8 mouse cellular contexts compared by ENCODE assay signal in genomic region chr8:116832181-116832580, GRCm38 (mm10).
DNase-seq lines count a peak whose midpoint lies in the region; ATAC-seq and TF ChIP-seq lines count a peak whose summit lies in the region.

No protein-coding gene starts in this region.

- 62% methylated on average over 2 of the region's 2 CpGs for WGBS in stomach, embryonic 14.5 days
- 45% methylated on average over 2 of the region's 2 CpGs for WGBS in stomach, postnatal 0 days

- H3K4me1 ChIP-seq in stomach, embryonic 14.5 days (ENCODE audit: control insufficient read depth, insufficient read depth, low read length) = no peaks in the 10 kb centered on the region
- H3K4me1 ChIP-seq in stomach, postnatal 0 days (replicated peaks; ENCODE audit: control insufficient read depth, insufficient read depth) = no peaks in the 10 kb centered on the region

- H3K36me3 ChIP-seq in stomach, embryonic 14.5 days (ENCODE audit: control insufficient read depth, insufficient read depth, low read length) = no peaks in the 10 kb centered on the region
- H3K36me3 ChIP-seq in stomach, postnatal 0 days (ENCODE audit: control insufficient read depth, insufficient read depth, low read length) = no peaks in the 10 kb centered on the region

- intact Hi-C loops in gastrocnemius, postnatal 36 days (cut with DNase I) = no loop called here
- intact Hi-C loops in left cerebral cortex, postnatal 25 days (cut with DNase I) = no loop called here

- H3K9ac ChIP-seq in stomach, embryonic 14.5 days (replicated peaks; ENCODE audit: low read depth, low read length) = no peak overlapping the region
- H3K9ac ChIP-seq in stomach, postnatal 0 days (ENCODE audit: low read length) = no peak overlapping the region

- TF ChIP-seq EP300 in stomach, postnatal 0 days (optimal IDR thresholded peaks at IDR 0.05) = no peak

- no peaks in the 10 kb centered on the region for H3K9me3 ChIP-seq in stomach, embryonic 14.5 days (ENCODE audit: control insufficient read depth, low read depth, low read length)
- no peaks in the 10 kb centered on the region for H3K9me3 ChIP-seq in stomach, postnatal 0 days (ENCODE audit: control insufficient read depth, low read length)

- no peak overlapping the region for H3K4me3 ChIP-seq in stomach, embryonic 14.5 days (ENCODE audit: low read depth, low read length)
- H3K4me3 ChIP-seq in stomach, postnatal 0 days (ENCODE audit: low read depth, low read length) = no peak overlapping the region

- H3K27ac ChIP-seq in stomach, embryonic 14.5 days (ENCODE audit: low read length) = no peak overlapping the region
- H3K27ac ChIP-seq in stomach, postnatal 0 days (replicated peaks) = no peak overlapping the region

- H3K4me2 ChIP-seq in stomach, embryonic 14.5 days (replicated peaks; ENCODE audit: low read depth, low read length) = no peak overlapping the region
- no peak overlapping the region for H3K4me2 ChIP-seq in stomach, postnatal 0 days (replicated peaks; ENCODE audit: low read depth)

- TF ChIP-seq CTCF in stomach, postnatal 0 days (IDR thresholded peaks at IDR 0.05; ENCODE audit: low read depth) = no peak

- ATAC-seq in stomach, embryonic 14.5 days (ENCODE audit: insufficient number of reproducible peaks, insufficient read depth, low FRiP score, low read depth) = peak; percentile 42; the same call in 1 of the 2 replicates
- ATAC-seq in stomach, postnatal 0 days (ENCODE audit: low FRiP score, low TSS enrichment) = no peak
- ATAC-seq in CD4-positive, CD25-positive, alpha-beta regulatory T cell, adult 4 months = no peak

- no peak for DNase-seq in stomach, postnatal 0 days (ENCODE audit: low spot score)
- DNase-seq in gastrocnemius, postnatal 36 days = peak; percentile 33 to 64
- peak; percentile 83 for DNase-seq in kidney, postnatal 10 days
- peak; percentile 50 for DNase-seq in testis, postnatal 10 days (ENCODE audit: low spot score)
- no peak for DNase-seq in left cerebral cortex, postnatal 25 days (ENCODE audit: low spot score in 2 of 2)
- no peak for DNase-seq in left cerebral cortex, adult 9 months (ENCODE audit: low spot score in 2 of 2)

- no peaks in the 10 kb centered on the region for H3K27me3 ChIP-seq in stomach, embryonic 14.5 days (ENCODE audit: control insufficient read depth, insufficient read depth, low read length)
- no peaks in the 10 kb centered on the region for H3K27me3 ChIP-seq in stomach, postnatal 0 days (ENCODE audit: control insufficient read depth, insufficient read depth, low read length)

Comparison
In these comparisons a context has a peak if more than half of its experiments do, and no peak if none do; other contexts are left out.
1. DNase-seq: peak in gastrocnemius, postnatal 36 days (2 of 2), kidney, postnatal 10 days (single experiment) and testis, postnatal 10 days (single experiment); none in stomach, postnatal 0 days (single experiment), left cerebral cortex, postnatal 25 days (0 of 2) and left cerebral cortex, adult 9 months (0 of 2).